Mouse (Mus musculus): Measurements from ENCODE around the gene Olfr391-ps.

Olfr391-ps gene

GRCm38 (mm10) chr11:73802952-73803351 lies at the start of gene Olfr391-ps:
Gene Olfr391-ps (minus strand): TSS chr11:73803052.
- DNase-seq = no peak

GRCm38 (mm10) chr11:73851354-73851753 lies 48.5 kb upstream of the Olfr391-ps start, which contains the start of gene Olfr393:
Gene Olfr393 (minus strand): TSS chr11:73851454.
- no peak for DNase-seq

- DNase-seq = no peak
Observed at GRCm38 (mm10) chr11:73816949-73817348, 14.1 kb upstream of the Olfr391-ps start, which contains the start of gene Olfr392. Gene Olfr392 (minus strand): TSS chr11:73817049.

GRCm38 (mm10) chr11:73782664-73783063 lies 20.2 kb downstream of the Olfr391-ps start, which contains the start of gene Olfr390:
Gene Olfr390 (plus strand): TSS chr11:73782964.
- no peak for DNase-seq

- DNase-seq = no peak
Observed at GRCm38 (mm10) chr11:73780613-73781012, 22.2 kb downstream of the Olfr391-ps start, which contains the start of gene Olfr389. Gene Olfr389 (minus strand): TSS chr11:73780713.

- DNase-seq = no peak
Observed at GRCm38 (mm10) chr11:73759115-73759514, 43.7 kb downstream of the Olfr391-ps start.
